Mouse (Mus musculus) fibroblast of lung, adult 2 months (primary cell): ENCODE data around the gene Baz2b.

ENCODE experiments used
- DNase-seq: peaks from one replicate; pipeline ENCODE4 v3.0.0-alpha.2; 2011; ENCODE audit warnings: low read depth

Gene Baz2b

DNA sequence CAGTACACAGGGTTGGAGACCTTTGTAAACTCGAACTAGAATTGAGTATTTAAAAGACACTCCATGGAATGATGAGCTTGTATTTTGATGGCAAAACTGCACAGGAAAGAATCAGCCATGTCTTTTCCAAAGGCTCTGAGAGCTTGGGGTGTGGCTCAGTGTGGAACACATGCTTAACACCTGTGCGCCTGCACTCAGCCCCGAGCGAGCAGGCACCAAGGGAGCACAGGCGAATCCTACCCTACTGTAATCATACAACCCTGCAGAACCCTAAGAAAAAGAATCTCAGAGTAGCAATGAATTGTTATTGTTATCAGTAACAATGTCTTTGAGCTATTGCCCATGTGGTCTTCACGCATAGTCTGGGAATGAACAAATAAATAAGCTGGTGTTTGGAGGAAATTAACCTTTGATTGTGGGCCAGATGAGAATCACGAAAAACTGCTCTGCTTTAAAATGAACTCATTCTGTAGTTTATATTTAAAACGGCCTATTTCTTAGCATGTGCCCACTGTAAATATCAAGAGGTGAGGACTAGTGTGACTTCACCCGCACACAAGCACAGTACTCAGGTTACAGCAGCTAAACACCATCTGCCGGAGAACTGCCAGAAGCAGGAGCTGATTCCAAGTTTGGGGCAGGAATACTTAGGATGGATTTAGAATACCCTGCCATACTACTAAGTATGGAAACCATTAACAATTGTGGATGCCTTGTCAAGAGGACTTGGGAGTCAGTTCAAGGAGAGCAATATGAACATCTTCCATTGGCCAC, 77.2 kb downstream of the Baz2b start:
- no peak for DNase-seq

DNA sequence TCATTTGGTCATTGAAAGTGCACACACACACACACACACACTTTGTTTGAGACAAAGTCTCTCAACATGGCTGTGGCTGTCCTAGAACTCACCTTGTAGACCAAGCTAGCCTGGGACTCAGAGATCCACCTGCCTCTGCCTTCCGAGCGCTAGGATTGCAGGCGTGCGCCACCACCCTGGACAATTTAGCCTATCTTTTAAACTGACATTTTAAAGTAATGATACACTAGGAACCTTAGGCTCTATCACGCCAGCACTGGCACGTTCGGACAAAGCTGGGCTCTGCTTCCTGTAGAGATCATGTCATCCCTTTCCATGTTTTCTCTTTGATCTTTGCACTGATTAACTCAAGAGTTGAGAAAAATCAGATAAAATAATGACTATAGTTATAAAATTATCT, 81.0 kb downstream of the Baz2b start:
- no peak for DNase-seq

DNA sequence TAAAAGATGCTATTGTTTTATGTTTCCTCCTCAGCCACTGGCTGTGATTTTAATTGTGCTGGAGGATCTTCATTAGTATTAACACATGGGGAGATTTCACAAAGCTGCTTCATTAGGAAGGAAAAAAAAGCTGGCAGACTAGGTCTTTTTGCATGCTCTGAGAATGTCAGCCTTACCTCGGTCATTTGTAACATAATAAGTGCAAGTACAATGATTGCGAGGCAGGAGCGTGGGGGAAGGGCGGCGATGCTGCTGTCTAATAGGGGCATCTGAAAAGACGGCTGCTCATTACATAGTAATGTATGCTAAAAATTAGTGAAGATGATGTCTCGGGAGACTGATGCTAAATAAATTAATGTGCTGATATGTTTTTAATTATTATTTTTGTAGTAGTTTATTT, 82.8 kb downstream of the Baz2b start:
- no peak for DNase-seq

DNA sequence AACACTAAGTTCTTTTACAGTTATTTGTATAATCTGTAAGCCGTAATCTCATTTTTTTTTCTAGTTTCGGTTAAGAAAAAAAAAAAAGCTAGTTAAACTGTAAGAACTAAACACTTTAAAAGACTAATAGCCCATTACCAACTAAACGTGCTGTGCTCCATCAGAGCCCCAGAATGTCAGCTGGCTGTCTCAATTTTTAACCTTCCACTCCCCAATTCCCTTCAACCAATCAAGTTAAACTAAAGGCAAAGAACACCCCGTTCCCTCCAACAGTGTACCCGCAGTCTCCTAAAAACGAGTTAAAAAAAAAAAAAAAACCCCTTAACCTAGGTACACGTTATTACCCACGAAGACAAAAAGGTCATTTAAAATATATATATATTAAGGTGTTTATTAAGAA, 83.3 kb downstream of the Baz2b start:
- DNase-seq, result no peak

DNA sequence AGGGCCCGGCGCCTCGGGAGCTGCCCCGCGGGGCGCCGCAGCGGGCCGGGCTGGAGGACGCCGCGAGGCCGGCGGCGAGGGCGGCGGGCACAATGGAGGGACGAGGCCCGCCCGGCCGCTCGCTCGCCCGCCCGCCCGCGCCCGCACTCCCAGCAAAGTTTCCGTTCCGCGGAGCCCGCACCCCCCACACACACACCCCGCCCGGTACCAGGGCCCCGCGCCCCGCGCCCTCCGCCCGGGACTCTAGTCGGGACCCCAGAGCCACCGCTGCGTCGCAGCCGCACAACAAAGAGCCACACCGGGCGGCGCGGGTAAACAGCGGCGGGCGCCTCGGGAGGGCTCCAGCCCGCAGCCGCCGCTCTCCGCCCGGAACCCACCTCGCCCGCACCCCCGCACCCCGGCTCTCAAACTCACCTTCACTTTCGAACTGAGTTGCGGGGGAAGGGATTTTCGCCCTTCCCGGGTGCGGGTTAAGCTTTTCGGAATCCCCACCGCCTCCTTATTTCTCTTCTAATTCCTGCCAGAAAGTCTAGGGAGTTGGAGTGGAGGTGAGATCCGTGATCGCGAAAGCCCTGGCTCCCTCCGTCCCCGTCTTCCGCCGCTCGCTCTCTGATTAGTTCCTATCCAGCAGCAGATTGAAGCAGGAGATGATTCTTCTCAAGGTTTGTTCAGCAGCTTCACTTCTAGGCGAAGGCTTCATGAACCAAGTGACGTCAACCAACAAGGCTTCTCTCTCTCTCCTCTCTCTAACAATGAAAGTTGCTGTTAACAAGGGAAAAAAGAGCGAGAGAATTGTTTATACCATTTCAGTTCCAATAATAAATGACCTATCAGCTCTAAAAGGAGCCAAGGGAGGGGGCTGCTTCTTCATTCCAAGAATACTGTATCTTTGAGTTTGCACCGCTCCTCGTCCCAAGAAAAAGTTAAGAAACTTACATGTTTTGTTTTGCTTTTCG, 84.3 kb downstream of the Baz2b start:
- no peak for DNase-seq

DNA sequence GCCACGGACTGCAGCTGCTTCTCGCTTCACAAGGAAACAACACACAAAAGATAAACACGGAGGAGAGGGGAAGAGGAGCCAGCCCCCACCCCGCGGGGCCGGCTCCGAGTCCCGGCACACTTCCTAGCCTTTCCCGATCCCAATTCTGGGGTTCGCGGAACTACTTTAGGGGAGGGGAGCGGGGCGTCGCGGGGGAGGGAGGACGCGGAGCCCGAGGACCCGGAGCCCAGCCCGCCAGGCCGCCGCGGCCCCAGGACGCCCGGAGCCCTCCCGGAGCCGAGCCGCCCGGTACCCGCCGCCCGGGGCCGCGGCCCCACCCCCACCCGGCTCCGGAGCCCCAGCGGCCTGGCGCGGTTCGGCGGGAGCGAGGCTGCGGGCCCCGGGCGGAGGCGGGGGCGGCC, 85.0 kb downstream of the Baz2b start:
- DNase-seq, result no peak

DNA sequence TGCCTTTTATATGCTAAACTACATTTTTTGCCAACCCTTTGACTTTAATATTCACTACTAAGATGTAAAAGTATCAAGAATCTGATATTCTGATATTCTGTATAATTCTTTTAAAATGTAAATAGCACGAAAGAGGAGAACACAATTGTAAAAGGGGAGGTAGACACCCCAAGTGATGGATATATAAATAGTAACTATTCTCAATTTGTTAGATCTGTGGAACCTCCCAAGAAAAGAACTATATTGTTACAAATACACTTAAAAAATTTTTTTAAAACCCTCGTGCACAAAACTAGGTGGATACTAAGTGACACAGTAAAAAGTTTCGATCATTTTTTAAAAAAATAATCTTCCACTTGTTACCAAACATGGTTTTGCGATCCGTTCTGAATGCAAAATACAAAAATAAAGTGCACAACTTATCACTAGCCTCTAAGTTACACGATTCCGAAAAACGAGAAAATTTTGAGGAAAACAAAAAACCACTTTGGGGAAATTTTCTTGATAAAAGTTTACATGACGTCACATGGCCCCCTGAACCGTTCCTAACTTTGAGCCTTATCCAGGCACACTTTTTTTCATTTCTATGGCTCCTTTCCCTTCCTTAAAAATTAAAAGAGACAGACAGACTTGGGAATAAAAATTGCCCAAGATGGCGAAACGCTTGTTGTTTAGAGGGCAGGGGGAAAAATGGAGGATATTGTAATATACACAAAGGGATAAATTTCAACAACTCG, 85.6 kb downstream of the Baz2b start:
- no peak for DNase-seq

DNA sequence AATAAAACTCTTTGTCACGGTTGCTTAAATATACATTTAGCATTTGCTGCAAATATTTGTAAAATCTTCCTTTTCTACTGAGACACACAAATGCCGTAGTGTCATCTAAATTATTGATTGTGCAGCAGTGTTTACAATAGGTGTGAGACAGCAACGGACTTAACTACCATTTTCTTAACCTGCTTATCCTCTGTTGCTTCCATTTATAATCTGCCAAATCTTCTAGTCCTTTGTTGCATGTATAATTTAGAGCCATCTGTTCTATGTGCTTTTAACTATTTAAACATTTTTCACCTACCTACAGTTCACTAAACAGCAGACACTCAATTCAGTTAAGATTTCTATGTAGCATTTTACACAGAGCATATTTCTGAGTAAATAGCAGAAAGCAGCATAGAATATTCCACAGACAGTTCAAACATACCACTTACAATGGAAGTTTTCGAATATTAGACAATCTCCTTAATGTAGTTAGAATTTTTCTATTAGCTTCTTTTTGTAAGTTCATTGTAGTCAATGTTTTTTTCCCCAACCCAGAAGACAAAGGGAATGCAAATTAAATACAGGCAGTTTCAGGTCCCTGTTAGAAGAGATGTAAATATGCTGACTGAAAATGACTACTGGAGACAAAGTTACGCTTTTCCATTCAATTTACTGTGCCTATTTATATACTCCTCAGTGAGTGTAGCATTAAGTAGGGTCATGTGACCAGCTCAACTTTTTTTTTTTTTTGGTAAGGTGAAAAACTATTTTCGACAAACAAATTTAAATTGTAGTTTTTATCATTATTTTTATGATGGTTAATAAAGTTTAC, 86.4 kb downstream of the Baz2b start:
- DNase-seq, result no peak

DNA sequence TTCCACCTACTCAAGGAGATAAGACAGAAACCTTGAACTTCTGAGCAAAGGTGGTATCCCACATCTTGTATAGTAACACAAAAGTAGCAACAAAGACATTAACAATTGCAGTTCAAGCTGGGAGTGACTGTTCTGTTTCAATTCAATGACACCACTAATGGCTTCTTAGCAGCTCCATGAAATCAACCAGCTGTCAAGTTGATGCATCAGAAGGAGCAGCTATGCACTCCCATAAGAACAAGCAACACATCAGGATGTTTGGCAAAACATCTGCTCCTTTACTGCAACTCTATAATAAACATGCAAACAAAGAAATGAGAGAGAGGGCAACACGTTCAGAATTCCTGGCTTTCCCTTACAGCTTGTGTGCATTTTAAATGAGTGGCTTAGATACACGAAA, 87.5 kb downstream of the Baz2b start:
- DNase-seq, result no peak

DNA sequence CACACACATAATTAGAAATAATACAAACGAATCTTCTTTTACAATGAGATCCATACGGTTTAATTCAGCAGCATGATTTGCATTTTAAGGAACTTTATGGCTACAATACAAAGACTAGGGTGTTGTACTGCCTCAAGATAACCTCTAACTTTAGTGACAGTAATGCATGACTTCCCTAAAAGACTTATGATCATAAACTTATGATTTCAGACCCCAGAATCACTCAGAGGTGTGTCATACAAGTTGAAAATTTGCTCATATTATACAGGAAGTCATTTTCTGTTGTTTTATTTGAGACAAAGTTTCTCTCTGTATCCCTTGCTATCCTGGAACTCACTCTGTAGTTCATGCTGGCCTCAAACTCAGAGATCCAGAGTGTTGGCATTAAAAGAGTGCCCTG, 89.0 kb downstream of the Baz2b start:
- no peak for DNase-seq

DNA sequence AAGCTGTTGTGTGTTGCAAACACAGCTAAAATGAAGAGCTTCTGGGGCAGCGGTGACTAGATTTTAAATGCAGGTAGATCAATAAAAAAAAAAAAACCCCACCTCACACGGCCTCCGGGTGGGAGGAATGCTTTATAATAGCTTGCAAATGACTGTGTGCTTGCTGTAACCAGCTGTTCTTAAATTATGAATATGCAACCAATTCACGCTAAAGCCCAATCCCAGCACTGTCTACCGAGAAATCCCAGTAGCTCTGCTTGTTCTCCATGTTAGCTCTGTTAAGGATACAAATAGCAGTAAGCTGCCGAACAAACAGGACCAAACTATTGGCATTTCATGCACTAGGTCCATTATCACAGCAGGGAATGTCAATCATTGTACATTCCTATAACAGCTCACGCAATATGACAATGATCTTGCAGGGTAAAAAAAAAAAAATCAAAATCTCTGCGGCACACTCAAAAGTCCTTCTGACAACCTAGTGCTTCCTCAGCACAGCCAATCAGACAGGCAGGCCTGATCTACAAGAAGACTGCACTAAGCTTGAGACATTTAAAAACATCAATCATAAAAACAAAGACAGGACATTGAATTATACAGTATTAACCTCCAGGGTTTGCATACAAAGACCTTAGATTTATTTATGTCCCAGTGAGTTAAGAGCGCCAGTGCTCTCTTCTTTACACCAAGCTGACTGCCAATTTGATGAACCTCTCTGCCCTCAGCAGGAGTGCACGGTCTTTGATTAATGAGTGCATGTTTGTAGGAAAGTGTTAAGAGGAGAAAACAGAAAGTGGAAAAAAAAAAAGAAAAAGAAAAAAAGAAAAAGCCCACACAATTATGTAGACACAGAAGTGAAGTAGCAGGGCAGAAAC, 90.7 kb downstream of the Baz2b start:
- DNase-seq, result no peak

DNA sequence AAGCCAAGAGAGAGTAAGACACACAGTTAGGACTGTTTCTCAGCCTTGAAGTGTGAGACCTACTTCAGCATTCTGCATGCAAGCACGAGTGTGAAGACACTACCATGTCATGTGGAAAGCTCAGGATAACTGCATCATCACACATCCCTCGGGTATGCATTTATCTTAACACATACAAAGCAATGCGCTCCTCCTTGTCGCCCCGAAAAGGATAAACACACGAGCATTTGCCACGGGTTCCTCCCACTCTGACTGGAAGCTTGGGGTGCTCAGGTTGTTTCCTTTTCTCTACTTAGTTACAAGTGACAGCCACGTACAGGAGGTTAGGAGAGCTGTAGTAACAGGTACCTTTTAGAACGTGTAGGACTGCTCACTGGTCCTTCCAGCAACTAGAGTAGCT, 91.8 kb downstream of the Baz2b start:
- DNase-seq, result no peak

DNA sequence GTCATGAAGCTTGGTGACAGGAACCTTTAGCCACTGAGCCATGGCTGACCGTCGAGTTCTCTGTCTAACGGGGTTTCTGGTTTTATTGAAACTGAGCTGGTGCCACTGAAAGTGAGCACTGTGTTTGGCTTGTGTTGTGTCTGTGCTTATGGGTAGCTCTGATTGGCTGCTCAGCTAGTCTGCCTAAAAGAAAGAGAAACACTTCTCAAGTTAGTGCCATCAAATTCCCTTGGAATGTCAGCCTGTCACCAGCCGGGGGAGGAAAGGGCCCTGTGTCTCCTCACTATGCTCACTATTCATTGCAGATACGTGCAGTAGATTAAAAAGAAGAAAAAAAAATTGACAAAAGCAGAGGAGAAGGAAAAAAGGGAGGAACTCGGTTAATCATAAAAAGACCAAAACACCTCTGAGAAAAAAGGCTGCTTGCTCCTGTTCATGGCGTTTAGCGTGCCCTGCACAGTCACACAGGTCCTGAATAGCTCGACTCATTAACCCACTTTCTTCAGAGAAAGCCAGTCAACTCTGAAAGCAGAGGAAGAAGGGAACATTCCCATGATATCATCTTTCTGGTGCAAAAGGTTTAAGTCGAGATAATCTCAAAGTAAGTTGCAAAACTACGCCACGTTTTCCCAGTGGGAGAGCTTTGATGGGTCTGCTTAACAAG, 93.6 kb downstream of the Baz2b start:
- no peak for DNase-seq

DNA sequence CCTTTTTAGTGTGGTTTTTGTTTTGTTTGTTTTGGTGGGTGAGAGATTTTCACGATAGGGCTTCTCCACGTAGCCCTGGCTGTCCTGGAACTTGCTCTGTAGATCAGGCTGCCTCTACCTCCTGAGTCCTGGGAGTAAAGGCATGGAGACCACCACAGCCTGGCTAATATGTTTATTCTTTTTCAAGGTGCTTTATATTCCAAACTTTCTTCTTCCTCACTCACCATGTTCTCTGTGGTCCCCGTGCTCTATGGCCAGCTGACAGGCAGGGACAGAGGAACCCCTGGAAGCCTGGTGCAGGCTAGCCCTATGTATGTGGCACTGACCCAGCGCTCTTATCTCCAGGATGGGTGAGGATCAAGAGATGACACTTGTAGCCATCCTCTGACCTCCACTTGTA, 94.7 kb downstream of the Baz2b start:
- DNase-seq, result no peak

DNA sequence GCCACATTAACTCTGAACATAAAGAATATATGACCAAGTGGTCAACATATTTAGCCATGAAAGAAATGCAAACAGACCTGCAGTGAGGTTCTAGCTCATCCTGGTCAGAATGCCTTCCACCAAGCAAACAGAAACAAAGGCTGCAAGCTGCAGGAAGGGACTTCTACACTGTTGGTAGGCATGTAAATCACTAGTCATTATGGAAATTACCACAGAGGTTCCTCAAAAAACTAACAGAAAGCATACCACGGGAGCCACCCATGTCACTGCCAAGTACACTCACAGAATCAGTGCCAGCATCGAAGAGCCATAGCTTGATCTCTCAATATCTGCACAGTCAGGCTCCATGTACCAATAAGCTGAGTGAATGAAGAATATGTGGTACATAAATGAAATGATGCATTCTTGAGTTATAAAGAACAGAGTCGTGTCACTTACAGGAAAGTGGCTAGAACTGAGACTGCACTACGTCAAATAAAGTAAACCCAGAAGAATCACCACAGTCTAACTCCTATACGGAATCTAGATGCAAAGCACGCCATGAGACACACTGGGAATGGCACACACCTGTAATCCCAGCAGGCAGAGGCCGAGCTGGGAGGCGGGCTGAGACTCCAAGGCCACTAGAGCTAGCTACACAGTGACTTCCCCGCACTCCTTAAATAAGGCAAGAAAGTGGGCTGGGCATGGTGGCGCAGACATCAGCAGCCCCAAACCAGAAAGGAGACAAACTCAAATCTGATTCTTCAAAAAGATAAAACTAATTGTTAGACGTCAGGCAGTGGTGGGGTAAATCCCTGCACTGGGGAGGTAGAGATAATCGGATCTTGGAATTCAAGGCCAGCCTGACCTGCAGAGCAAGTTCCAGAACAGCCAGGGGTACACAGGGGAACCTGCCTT, 95.7 kb downstream of the Baz2b start:
- no peak for DNase-seq

DNA sequence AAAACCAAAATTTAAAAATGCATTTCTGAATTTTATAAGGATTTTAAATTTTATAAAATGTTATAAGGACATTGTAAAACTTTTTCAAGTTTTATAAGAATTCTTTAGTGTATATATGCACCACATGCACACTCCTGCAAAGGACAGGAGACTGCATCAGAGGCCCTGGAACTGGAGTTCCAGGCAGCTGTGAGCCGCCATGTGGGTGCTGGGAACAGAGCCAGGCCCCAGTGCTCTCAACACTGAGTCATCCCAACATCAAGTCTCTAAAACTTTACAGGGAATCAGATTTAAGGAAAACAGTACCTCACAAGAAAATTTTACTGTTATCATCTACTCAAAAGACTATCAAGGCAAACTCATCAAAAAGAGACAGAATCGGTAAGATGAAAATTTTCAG, 97.5 kb downstream of the Baz2b start:
- no peak for DNase-seq

DNA sequence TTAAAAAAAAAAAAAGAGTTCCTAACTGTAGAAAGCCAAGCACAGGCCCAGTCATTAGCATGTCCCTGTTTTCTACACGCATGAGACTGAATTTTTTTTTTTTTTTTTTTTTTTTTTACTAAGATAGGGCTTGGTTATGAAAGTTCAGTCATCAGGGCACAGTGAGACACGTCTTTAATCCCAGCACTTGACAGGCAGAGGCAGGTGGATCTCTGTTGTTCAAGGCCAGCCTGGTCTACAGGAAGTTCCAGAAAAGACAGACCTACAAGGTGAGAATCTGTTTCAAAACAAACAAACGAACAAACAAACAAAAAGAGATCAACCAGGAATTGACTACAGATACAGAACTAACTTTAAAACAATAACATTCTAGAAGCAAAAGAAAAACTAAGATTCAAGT, 100.6 kb downstream of the Baz2b start:
- DNase-seq, result no peak

DNA sequence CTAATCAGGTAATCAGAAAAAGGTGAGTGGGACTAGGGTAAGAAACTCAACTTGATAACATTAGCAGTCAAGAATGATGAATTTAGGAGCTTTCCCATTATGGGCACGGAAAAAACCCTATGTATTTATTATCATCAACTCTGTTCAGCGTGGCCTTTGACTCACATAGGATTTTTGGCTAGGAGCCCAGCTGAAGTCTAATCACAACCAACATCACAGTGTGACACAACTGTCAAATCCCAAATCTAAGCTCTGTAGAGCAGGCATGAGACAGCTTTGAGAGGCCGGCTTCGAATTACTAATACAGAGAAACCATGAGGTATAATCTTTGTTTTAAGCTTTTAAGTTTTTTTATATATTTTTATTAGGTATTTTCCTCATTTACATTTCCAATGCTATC, 113.0 kb downstream of the Baz2b start:
- DNase-seq, result no peak

DNA sequence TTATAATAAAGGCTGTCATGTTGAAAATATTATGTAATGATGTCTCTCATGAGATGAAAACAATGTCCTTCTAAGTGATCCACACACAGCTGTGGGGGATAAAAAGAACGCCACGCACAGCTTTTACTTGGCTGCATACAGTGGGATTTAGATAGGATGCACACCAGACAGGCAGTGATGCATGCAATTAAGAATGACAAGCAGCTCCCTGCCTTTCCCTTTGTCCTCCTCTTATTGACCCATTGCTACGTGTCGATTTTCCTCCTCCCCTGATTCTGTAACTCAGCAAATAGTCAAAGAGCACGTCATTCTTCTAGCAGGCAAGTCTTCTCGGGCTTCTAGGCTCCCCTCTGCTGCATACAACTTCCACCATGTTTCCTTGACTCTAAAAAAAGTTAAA, 119.4 kb downstream of the Baz2b start:
- no peak for DNase-seq
